Mouse (Mus musculus) left cerebral cortex, postnatal 14 days (tissue): ENCODE measurements around the gene Spin4. TPM values are rescaled to one million over a fixed set of nuclear protein-coding genes. Genes with fewer than 3 reads are reported as not detected.

ENCODE experiments used
- DNase-seq, 2 experiments: peaks; one replicate each; pipeline ENCODE4 v3.0.0; 2021 to 2022; ENCODE audit warnings: low spot score in 2 of 2, mixed read lengths in 1 of 2
- intact Hi-C: fragments of 180-260 bp; cut with DNase I; formaldehyde crosslinking; loops from one replicate; pipeline ENCODE4 v1.15.1; 2025
- long read RNA-seq, 2 experiments: library from polyadenylated mRNA; stranded (forward); transcript quantifications; one replicate each; pipeline ENCODE4 v2.0.0; 2021
- total RNA-seq, 2 experiments: library from RNA; stranded (reverse); gene quantifications; 2 replicates each; pipeline ENCODE4 v1.2.3; 2021

The Spin4 gene
- under 1 TPM; 0.80 to 0.92 TPM for total RNA-seq
- long read RNA-seq, experiment 1, full-length matches to known transcripts, result 1 of 1 reads
- long read RNA-seq, experiment 1, partial matches to known transcripts, result 0 of 1 reads
- long read RNA-seq, experiment 1, other reads (novel, unspliced or antisense), result 0 of 1 reads
- long read RNA-seq, experiment 2, full-length matches to known transcripts, result 1 of 1 reads
- long read RNA-seq, experiment 2, partial matches to known transcripts, result 0 of 1 reads
- long read RNA-seq, experiment 2, other reads (novel, unspliced or antisense), result 0 of 1 reads

GRCm38 (mm10) chrX:95026361-95026892 lies at the start of gene Spin4:
Gene Spin4, minus strand, starts transcription at chrX:95026682.
- intact Hi-C loops, result loop anchor here (10.0 kb wide), 1 partner anchor 138 kb away; no protein-coding TSS in a partner anchor
- DNase-seq, result peak; percentile 62 to 68

DNA sequence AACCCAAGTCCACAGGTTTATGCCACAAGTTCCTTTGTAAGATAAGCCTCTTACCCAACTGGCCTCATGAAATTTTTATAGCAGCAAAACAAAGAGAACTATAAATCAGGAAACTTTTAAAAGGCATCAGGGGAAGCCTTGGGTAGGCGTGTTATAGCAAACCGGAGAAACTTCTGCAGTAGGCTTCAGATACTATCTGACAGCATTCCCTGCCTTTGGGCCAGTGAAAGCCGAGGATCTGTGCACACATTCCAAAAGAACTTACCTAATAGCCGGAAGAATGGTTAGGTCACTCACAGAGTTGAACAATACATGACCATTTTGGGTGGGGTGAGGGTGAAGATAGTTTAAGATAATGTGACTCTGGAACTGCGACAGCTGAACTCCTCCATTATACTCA lies 1.4 kb upstream of the Spin4 start:
- intact Hi-C loops, result loop anchor here (10.0 kb wide), 1 partner anchor 137 kb away; no protein-coding TSS in a partner anchor
- DNase-seq, result no peak

GRCm38 (mm10) chrX:95025779-95026360 lies 612 bp downstream of the Spin4 start:
- intact Hi-C loops, result loop anchor here (10.0 kb wide), 1 partner anchor 139 kb away; no protein-coding TSS in a partner anchor
- no peak for DNase-seq

DNA sequence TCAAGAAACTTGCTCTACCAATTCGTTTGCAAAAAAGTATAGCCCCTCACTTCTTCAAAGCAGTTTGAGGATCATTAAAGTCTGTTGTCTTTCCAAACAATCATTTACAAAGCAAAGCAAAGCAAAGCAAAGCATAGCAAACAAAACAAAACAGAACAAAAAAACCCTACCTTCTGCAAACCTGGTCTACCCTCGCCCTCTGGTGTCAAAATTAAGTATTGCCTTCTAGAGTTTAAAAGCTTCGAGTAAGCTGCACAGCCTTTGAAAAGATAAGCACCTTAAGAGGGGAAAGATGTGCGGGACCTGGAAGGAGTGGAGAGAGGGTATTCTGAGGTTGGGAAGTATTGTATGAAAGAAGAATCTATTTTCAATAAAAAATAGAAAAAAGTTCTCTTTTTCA lies 14.4 kb downstream of the Spin4 start:
- intact Hi-C loops, result no loop called here

GRCm38 (mm10) chrX:94998845-94999244 lies 27.6 kb downstream of the Spin4 start:
- no peak for DNase-seq
- intact Hi-C loops, result no loop called here

More for the DNA sequence above, 14.4 kb downstream of the Spin4 start:
- peak; percentile 18 to 51 for DNase-seq

DNA sequence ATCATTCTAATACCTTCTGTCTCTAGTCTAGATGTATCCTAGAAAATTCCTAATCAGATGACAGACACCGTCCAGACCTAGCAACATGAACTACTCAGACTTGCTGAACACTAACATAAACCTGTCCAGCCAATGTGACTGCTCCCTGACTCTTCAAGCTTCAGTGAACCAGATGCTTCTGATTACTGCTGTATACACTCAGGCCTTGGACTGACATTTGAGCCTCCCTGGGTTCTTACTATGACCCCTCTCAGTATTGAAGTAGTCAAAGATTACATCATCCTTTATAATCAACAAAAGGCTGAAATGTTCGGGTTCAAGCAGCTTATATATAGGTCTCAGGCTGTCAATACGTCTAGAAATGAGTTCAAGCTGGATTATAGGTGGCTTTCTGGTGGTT lies 32.4 kb downstream of the Spin4 start:
- intact Hi-C loops, result no loop called here
- no peak for DNase-seq

GRCm38 (mm10) chrX:94990903-94991302 lies 35.6 kb downstream of the Spin4 start:
- DNase-seq, result no peak
- intact Hi-C loops, result no loop called here

- intact Hi-C loops, result no loop called here
- DNase-seq, result peak in 1 of 2 experiments; percentile 9
Observed at GRCm38 (mm10) chrX:94990080-94990825, 36.2 kb downstream of the Spin4 start.

Other genes with a start within 250 kb of the Spin4 start
- gene Arhgef9, start 170.2 kb upstream of the Spin4 start, total RNA-seq, result 100 to 1,000 TPM; 255 to 274 TPM